Mouse (Mus musculus) liver, embryonic 14.5 days (tissue): ENCODE data around the gene Arsj.

Experiments used
- CTCF ChIP-seq: IDR thresholded peaks from 2 replicates; pipeline ENCODE4 v1.5.1; 2016; ENCODE audit warnings: antibody characterized with exemption, low read depth, control low read depth
- EP300 ChIP-seq: IDR thresholded peaks from 2 replicates; pipeline ENCODE4 v1.6.1; 2016; ENCODE audit warnings: antibody characterized with exemption, low read depth

GRCm38 (mm10) chr3:126439331-126439730, 75.8 kb downstream of the Arsj start:
- no peak for TF ChIP-seq CTCF
- no peak for TF ChIP-seq EP300
